Mouse (Mus musculus) kidney, adult 2 months (tissue): Measurements from ENCODE around the gene Psmc5.

Source experiments
- CTCF ChIP-seq: fragments of 200-500 bp; conservative IDR thresholded peaks from 2 replicates; pipeline ENCODE4 v1.5.1; 2011; ENCODE audit warnings: low read depth, mild to moderate bottlenecking, control low read depth, low read length, moderate library complexity, mixed read lengths; ENCODE audit not compliant: insufficient read depth, insufficient read length
- POLR2A ChIP-seq: fragments of 200-500 bp; IDR thresholded peaks from one replicate; pipeline ENCODE4 v1.6.1; 2011; ENCODE audit warnings: low read depth, low read length, control low read depth

GRCm38 (mm10) chr11:106291861-106292260 lies 35.9 kb downstream of the Psmc5 start:
- TF ChIP-seq CTCF (no peak; the same call in 1 of the 2 replicates), POLR2A (no peak)
